Mouse (Mus musculus): ENCODE measurements around the gene Duox1.
A peak's percentile ranks its signal among the peaks of the same experiment; 100 is the strongest.
"Not testable (repeated sequence)": the region's sequence is repeated elsewhere in the genome, so short reads cannot be mapped to it uniquely, and the experiment has no call there.

The Duox1 gene

DNA sequence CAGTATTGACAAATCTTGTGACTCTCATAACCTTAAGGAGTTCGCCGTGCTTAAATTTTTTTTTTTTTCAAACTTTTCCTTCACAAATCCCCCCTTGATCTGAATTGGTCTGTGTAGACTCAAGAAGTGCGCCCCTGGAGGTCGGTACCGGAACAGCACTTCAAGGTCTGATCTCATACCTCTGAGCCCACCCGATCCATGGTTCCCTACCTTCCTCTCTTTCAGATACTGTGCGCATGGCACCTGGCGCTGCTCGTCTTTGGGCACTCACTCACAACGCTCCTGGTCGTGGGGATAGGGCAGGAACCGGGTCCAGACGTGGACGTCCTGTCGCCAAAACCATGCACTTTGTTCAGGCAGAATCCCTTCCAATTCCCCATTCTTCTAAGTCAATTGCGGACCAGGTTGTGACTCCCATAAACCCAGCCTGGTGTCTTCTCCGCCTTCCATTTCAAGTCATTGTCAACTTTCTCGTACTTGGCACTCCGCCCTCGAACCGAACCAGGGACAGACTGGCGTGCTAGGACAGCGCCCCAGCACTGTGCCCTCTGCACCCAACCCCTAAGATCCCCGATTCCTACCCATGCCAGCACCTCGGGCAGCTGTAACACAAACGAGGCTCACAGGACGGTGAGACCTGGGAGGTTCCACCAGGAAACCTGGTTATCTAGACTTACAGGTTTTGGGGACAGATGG is 2.6 kb upstream of the Duox1 start:
- DNase-seq, result peak; percentile 81

GRCm38 (mm10) chr2:122313536-122313935 is 1.9 kb upstream of the Duox1 start, which contains the start of gene Duoxa1:
Duoxa1 (minus strand) TSS chr2:122313730.
- no peak for DNase-seq

DNA sequence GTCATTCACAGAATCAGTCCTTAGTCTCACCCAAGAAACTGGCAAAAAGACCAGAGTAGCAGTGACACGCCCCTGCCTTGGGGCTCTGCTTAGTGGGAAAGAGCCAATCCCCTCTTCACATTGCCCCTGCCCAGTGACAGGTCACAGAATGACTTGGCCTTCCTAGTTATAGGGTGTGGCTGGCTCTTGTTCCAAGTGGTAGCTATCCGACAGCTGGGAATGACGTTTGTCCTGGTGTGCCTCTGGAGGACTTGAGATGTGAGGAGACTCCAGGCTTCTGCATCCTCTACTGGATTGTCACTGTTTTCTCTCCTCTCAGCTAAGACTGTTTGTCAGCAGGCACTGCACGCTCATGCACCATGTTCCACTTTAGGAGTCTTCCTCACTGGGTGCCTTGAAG is 1.9 kb downstream of the Duox1 start:
- DNase-seq, result no peak

DNA sequence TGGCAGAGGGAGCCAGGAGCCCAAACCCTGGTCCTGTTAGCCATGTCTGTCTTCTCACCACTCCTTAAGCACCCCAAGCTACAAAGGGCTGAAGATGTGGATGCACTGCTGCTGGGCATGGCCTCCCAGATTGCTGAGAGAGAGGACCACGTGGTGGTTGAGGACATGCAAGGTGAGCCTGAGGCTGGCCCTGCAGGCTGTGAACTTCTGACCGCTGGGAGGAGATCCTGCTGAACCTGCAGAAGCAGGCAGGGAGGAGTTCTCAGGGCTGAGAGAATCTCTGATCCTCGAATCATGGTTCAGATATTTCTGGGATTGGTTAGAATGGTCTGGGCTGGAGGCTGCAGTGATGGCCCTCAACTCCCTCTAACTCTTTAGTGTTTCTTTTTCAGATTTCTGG is 8.5 kb downstream of the Duox1 start:
- DNase-seq, result no peak

GRCm38 (mm10) chr2:122324586-122324985 is 9.1 kb downstream of the Duox1 start:
- DNase-seq, result no peak

- DNase-seq, result no peak
Observed at GRCm38 (mm10) chr2:122325361-122325760, 9.9 kb downstream of the Duox1 start.

DNA sequence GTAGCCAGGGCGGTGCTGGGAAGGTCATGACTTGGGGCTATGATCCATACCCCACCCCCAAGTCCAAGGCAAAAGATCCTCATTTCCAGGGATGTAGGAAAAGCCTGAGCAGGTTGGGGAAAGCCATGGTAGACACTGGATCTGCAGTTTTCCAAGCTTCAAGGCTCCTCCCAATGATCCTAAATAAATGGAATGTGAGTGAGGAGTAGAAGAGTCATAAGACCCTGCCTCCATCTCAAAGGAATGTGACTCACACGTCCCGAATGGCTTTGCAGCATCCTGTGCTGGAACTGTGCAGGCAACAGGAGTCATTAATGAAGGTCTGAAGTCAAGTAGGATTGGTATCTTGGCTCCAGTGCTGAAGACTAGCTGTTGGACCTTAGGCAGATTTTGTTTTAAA is 12.5 kb downstream of the Duox1 start:
- no peak for DNase-seq

GRCm38 (mm10) chr2:122330317-122330716 is 14.8 kb downstream of the Duox1 start:
- not testable (repeated sequence) for DNase-seq

DNA sequence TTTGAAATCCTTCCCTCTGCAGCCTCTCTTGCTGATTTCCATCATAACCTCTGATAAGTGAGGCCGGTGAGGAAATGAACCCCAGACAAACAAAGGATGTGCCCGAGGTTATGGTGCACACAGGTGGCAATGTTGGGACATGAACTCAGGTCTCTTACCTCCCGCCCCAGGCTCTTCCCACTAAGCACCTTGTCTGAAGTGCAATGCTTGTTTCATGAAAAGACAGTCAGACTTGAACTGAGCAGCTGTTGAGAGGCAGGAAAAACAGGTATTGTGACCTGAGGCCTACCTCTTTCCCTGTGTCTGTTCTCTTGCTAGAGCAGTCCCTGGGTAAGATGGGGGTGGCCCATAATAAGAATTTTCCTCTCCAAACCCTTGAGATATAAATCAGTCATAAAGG is 16.8 kb downstream of the Duox1 start:
- no peak for DNase-seq

- peak; percentile 41 for DNase-seq
Observed at GRCm38 (mm10) chr2:122334170-122334569, 18.7 kb downstream of the Duox1 start.

- no peak for DNase-seq
Observed at GRCm38 (mm10) chr2:122337291-122337690, 21.8 kb downstream of the Duox1 start.

- DNase-seq, result no peak
Observed at GRCm38 (mm10) chr2:122345106-122345893, 29.8 kb downstream of the Duox1 start.

GRCm38 (mm10) chr2:122346164-122346563 is 30.7 kb downstream of the Duox1 start:
- DNase-seq, result not testable (repeated sequence)

- no peak for DNase-seq
Observed at GRCm38 (mm10) chr2:122347257-122347656, 31.8 kb downstream of the Duox1 start.

DNA sequence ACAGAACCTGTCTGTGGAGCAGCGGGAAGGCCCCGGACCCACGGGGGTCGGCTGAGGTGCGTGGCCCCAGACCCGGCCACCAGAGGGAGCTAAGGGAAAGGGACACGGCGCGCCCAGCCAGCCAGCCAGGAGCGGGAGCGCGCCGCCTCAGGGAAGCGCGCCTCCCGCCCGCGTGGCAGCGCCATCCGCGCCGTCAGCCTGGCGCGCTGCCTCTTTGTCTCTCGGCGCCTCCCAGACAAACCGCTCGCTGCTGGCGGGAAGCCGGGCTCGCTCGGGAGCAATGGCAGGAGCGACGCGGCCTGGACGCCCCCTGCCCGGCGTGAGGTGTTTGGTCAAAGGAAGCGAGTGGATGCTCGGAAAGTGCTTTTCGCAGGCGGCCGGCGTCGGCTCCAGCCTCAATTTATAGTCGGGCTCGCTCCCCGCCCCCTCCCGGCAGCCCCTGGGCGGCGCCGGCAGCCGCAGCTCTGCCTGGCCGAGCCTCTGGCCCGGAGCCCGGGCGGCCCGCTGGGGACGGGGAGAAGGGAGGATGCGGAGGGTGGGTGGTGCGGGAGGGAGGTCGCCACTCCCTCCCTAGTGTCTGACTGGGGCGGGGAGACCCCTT is 33.2 kb downstream of the Duox1 start:
- DNase-seq, result peak; percentile 95

GRCm38 (mm10) chr2:122349136-122349785 is 33.8 kb downstream of the Duox1 start:
- DNase-seq, result peak; percentile 44

- no peak for DNase-seq
Observed at GRCm38 (mm10) chr2:122351156-122351930, 35.9 kb downstream of the Duox1 start.

DNA sequence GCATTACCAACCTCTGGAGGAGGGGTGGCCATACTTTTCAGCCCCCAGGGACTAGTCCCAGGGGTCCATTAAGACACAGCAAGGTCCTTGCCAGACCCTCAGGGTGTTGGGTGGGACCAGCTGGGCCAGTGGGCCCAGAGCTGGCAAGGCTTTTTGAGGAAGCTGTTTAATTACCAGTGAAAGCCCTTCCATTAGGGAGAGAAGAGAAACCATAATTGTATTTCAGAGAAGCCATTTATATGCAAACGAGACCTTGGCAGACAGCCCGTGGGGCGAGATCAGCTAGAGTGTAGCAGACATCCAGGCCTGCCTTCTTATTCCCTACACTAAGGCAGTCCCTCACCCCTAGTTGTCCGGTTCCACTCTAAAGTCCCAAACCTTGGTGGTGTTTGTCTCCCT is 36.5 kb downstream of the Duox1 start:
- peak; percentile 74 for DNase-seq

GRCm38 (mm10) chr2:122352992-122353391 is 37.5 kb downstream of the Duox1 start:
- DNase-seq, result no peak

DNA sequence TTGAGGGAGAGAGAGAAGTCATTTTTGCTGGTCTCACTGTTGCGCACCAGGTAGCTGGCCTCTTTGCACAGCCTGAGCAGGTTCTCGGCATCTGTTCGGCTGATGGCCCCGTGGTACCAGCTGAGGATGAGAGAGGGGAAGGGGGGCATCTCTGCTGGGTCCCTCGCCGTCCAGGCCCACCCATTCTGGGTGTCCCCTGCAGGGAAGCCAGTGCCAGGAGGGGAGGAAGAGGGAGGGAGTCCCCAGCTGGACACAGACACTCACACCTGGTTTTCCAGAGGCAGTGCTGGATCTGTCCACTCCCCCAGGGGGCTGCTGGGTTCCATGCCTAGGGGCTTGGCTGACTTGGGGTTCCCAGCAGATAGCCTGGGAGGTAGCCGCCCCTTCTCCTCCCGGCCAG is 38.3 kb downstream of the Duox1 start:
- no peak for DNase-seq

DNA sequence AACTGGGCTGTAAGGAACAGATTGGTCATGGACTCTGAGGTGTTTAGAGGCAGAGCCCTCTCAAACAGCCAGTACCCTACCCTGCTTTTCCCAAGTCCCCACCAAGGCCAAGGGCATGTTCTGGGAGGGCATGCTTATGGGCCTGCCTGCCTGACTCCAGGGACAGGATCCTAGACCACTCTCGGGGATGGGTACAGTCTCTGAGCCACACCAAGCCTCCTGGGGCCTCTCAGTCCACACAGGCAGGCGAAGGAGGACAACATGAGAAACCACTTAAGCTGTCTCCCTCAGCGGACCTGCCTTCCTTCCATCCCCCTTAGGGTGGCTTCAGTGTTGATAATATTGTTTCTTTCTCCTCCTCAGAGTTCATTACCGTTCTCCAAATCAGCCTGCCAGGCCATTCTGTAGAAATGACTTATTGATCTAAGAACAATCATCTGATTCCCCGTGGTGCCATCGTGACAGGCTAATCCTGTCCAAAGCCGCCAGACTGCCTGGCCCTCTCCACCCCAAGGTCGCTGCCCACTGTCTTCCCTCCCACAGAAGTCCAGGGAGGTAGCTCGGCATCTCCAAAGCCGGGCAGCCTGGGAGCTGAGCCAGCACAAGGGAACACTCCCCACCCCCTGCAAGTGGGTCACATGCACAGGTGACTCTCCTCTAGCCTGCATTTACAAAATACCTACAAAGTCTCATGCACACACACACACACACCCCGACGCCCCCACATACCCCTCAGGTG is 38.9 kb downstream of the Duox1 start:
- DNase-seq, result peak; percentile 50

DNA sequence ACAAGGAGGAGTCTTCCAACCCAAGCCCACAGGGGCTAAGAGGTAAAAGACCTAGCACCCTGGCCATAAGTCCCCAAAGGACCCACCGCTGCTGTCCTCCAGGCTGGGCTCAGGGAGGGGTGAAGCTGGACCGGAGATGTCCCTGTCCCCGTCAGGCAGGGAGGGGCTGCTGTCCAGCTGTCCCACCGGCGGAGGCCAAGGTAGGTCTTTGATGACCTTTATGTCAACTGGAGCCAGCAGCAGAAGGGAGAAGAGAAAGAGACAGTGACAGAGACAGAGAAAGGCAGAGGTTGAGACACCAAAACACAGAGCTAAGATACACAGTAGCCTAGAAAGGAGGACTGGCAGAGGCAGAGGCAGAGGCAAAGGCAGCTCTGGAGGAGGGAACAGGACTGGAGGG is 39.9 kb downstream of the Duox1 start:
- DNase-seq, result no peak

Measured in kidney, postnatal 10 days (tissue).